Mouse (Mus musculus): ENCODE measurements around the gene Adgra3.

DNA sequence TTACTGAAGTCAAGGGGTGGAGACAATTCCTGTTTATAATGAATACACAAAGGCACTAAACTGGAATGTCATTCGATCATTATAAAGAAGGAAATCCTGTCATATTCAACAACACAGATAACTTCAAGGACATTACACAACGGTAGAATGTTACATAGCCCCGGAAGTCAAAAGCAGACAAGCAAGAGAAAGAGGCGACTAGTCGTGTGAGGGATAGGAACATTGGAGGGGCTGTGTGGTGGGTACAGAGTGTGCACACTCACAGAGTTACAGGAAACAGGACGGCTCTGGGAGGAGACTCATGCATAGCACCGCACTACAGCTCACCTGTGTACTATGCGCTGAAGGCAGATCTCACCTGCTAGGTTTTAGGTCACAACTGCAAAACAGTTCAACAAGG, 89.1 kb downstream of the Adgra3 start:
- no peak for TF ChIP-seq CTCF (IDR thresholded peaks at IDR 0.05; ENCODE audit: low read depth)
- TF ChIP-seq EP300 (IDR thresholded peaks at IDR 0.05; ENCODE audit: low read depth), result no peak

Measured in heart, postnatal 0 days (tissue).